Mouse (Mus musculus) liver, embryonic 11.5 days (tissue): Measurements from ENCODE around the gene Onecut3. TPM values are rescaled to one million over a fixed set of nuclear protein-coding genes. Genes with fewer than 3 reads are reported as not detected.

Experiments used
- ATAC-seq: fragments of 200-750 bp; cut with Nextera tagmentation; replicated peaks from 2 replicates; pipeline ENCODE4 v1.8.0; 2017; ENCODE audit warnings: moderate number of reproducible peaks, mild to moderate bottlenecking, moderate TSS enrichment, moderate library complexity; ENCODE audit not compliant: low FRiP score
- DNase-seq: peaks from one replicate; pipeline ENCODE4 v3.0.0-alpha.2; 2017; ENCODE audit warnings: low spot score
- H3K27ac ChIP-seq: fragments of 300-500 bp; sonication (generic); 2 replicates; pipeline ENCODE4 v1.5.1; 2014; ENCODE audit warnings: mild to moderate bottlenecking, low read depth, low read length, control low read depth
- H3K27me3 ChIP-seq: fragments of 300-500 bp; sonication (generic); replicated peaks from 2 replicates; pipeline ENCODE4 v1.6.1; 2014; ENCODE audit warnings: low read length, mixed read lengths; ENCODE audit not compliant: control insufficient read depth, insufficient read depth
- H3K36me3 ChIP-seq: fragments of 300-500 bp; sonication (generic); 2 replicates; pipeline ENCODE4 v1.6.1; 2014; ENCODE audit warnings: mild to moderate bottlenecking, low read length, moderate library complexity, mixed read lengths; ENCODE audit not compliant: control insufficient read depth, insufficient read depth
- H3K4me1 ChIP-seq: fragments of 300-500 bp; sonication (generic); replicated peaks from 2 replicates; pipeline ENCODE4 v1.6.1; 2014; ENCODE audit warnings: low read length, mixed read lengths; ENCODE audit not compliant: control insufficient read depth, insufficient read depth
- H3K4me2 ChIP-seq: fragments of 300-500 bp; sonication (generic); 2 replicates; pipeline ENCODE4 v1.6.1; 2014; ENCODE audit warnings: mild to moderate bottlenecking, control low read depth, moderate library complexity
- H3K4me3 ChIP-seq: fragments of 300-500 bp; sonication (generic); 2 replicates; pipeline ENCODE4 v1.5.1; 2014; ENCODE audit warnings: low read depth, low read length, control low read depth
- H3K9ac ChIP-seq: fragments of 300-500 bp; sonication (generic); 2 replicates; pipeline ENCODE4 v1.6.1; 2014; ENCODE audit warnings: low read depth, low read length, control low read depth
- H3K9me3 ChIP-seq: fragments of 300-500 bp; sonication (generic); 2 replicates; pipeline ENCODE4 v1.6.1; 2016; ENCODE audit warnings: low read length, inconsistent platforms, mixed read lengths; ENCODE audit not compliant: control insufficient read depth
- WGBS: fragments of 180-500 bp; shearing (Covaris S2); extraction: QIAGEN DNeasy Blood & Tissue Kit; methylation state at CpG from one replicate; pipeline ENCODE4 v1.1.7; 2014; 5-methylcytosine and 5-hydroxymethylcytosine counted together
- polyA plus RNA-seq: library from polyadenylated mRNA; unstranded; fragments of >200 nt; fragmentation: Nextera tagmentation; extraction: Ambion mirVana; gene quantifications from 2 replicates; pipeline ENCODE4 v1.2.1, GENCODE M21; 2014

Gene Onecut3
- polyA plus RNA-seq, 1 experiment from 2014 or later = 1.3 TPM

GRCm38 (mm10) chr10:80510273-80510660, 15.6 kb downstream of the Onecut3 start:
- Histone ChIP-seq H3K4me1 (peaks cover 6% of the 10 kb centered on the region; the same call in 1 of the 2 replicates), H3K4me3 (no peak overlapping the region), H3K27ac (no peak overlapping the region), H3K9ac (no peak overlapping the region), H3K4me2 (peak overlapping the region; percentile 77), H3K27me3 (peaks cover 55% of the 10 kb centered on the region), H3K36me3 (no peaks in the 10 kb centered on the region), H3K9me3 (no peaks in the 10 kb centered on the region)
- WGBS = 39% methylated on average over 10 of the region's 10 CpGs
- DNase-seq = no peak
- ATAC-seq = no peak

- H3K4me1 ChIP-seq = peaks cover 4% of the 10 kb centered on the region; the same call in 1 of the 2 replicates
- H3K9ac ChIP-seq = no peak overlapping the region
- H3K36me3 ChIP-seq = no peaks in the 10 kb centered on the region
- no peaks in the 10 kb centered on the region for H3K9me3 ChIP-seq
- WGBS = 14% methylated on average over 19 of the region's 19 CpGs
- no peak for ATAC-seq
- no peak overlapping the region for H3K27ac ChIP-seq
- no peak for DNase-seq
- no peak overlapping the region for H3K4me2 ChIP-seq
- H3K4me3 ChIP-seq = no peak overlapping the region
- H3K27me3 ChIP-seq = peaks cover 46% of the 10 kb centered on the region
Observed at GRCm38 (mm10) chr10:80513739-80514138, 19.1 kb downstream of the Onecut3 start.

DNA sequence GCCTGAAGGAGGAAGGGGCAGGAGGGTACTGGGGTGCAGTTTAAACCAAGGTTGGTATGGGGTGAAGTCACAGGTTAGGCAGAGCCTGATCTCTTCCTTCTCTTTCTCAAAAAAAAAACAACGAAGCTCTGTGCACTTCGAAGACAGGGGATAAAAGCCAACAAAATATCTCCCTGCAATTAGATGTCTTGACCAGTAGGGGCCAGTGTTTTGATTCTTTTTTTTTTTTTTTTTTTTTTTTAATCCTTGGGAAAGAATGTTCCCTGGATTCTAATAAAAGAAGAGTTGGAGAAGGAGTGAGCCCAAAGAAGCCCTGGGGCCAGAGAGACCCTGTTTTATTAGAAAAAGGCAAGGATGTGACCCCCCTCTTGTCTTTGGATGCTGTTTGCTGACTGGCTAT, 24.7 kb downstream of the Onecut3 start:
- Histone ChIP-seq H3K27ac (no peak overlapping the region), H3K27me3 (peaks cover 15% of the 10 kb centered on the region), H3K9ac (no peak overlapping the region), H3K36me3 (no peaks in the 10 kb centered on the region), H3K4me3 (no peak overlapping the region), H3K9me3 (peaks cover 5% of the 10 kb centered on the region; the same call in 1 of the 2 replicates), H3K4me2 (no peak overlapping the region), H3K4me1 (no peaks in the 10 kb centered on the region)
- 62% methylated on average over 2 of the region's 2 CpGs for WGBS
- no peak for DNase-seq
- no peak for ATAC-seq

GRCm38 (mm10) chr10:80523299-80523698, 28.7 kb downstream of the Onecut3 start:
- Histone ChIP-seq H3K4me1 (no peaks in the 10 kb centered on the region), H3K9ac (no peak overlapping the region), H3K9me3 (peaks cover 5% of the 10 kb centered on the region; the same call in 1 of the 2 replicates), H3K27ac (no peak overlapping the region), H3K4me3 (no peak overlapping the region), H3K4me2 (no peak overlapping the region), H3K27me3 (peaks cover 8% of the 10 kb centered on the region; the same call in 1 of the 2 replicates), H3K36me3 (no peaks in the 10 kb centered on the region)
- no peak for DNase-seq
- 88% methylated on average over 7 of the region's 7 CpGs for WGBS
- ATAC-seq = no peak

DNA sequence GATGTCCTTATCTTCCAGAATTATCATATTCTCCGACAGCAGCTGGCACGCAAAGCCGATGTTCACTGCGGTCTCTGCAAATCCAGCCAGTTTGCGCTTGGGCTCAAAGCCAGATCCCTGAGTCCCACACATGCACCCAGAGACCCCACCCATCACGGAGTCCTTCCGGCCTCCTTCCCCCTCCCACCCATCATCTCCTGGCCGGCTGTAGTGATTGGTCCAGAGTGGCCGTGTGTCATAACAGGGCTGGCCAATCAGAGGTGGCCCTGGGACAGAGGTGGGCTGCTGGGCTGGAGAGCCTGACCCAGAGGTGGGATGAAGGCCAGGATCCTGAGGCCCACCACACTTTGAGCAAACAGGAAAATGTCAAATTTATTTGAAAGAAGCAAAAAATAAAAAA, 31.5 kb downstream of the Onecut3 start:
- H3K36me3 ChIP-seq = no peaks in the 10 kb centered on the region
- H3K4me1 ChIP-seq = no peaks in the 10 kb centered on the region
- H3K27me3 ChIP-seq = peaks cover 11% of the 10 kb centered on the region
- no peak for DNase-seq
- H3K27ac ChIP-seq = no peak overlapping the region
- H3K9me3 ChIP-seq = 0 out of 2 replicates have a peak, but pooled peaks cover 2% of the 10 kb centered on the region
- 0 out of 2 replicates have a peak overlapping the region, but pooled peaks have one; percentile 10 for H3K4me2 ChIP-seq
- ATAC-seq = no peak; the same call in 1 of the 2 replicates
- H3K4me3 ChIP-seq = no peak overlapping the region
- no peak overlapping the region for H3K9ac ChIP-seq
- 33% methylated on average over 9 of the region's 9 CpGs for WGBS

GRCm38 (mm10) chr10:80532783-80533182, 38.1 kb downstream of the Onecut3 start:
- Histone ChIP-seq H3K27ac (no peak overlapping the region), H3K4me3 (no peak overlapping the region), H3K4me2 (no peak overlapping the region), H3K4me1 (peaks cover 36% of the 10 kb centered on the region), H3K9me3 (no peaks in the 10 kb centered on the region), H3K9ac (no peak overlapping the region), H3K36me3 (no peaks in the 10 kb centered on the region), H3K27me3 (peaks cover 3% of the 10 kb centered on the region)
- 79% methylated on average over 11 of the region's 11 CpGs for WGBS
- DNase-seq (no peak), ATAC-seq (0 out of 2 replicates have a peak, but pooled peaks have one; percentile 18)

- 14% methylated on average over 7 of the region's 7 CpGs for WGBS
- Histone ChIP-seq H3K4me3 (no peak overlapping the region), H3K9ac (0 out of 2 replicates have a peak overlapping the region, but pooled peaks have one; percentile 8), H3K4me1 (peaks cover 39% of the 10 kb centered on the region), H3K9me3 (no peaks in the 10 kb centered on the region), H3K4me2 (peak overlapping the region; percentile 34; the same call in 1 of the 2 replicates), H3K36me3 (no peaks in the 10 kb centered on the region), H3K27me3 (peaks cover 3% of the 10 kb centered on the region), H3K27ac (peak overlapping the region; percentile 59; the same call in 1 of the 2 replicates)
- ATAC-seq = peak; percentile 78
- DNase-seq = no peak
Observed at GRCm38 (mm10) chr10:80533704-80534103, 39.1 kb downstream of the Onecut3 start.

DNA sequence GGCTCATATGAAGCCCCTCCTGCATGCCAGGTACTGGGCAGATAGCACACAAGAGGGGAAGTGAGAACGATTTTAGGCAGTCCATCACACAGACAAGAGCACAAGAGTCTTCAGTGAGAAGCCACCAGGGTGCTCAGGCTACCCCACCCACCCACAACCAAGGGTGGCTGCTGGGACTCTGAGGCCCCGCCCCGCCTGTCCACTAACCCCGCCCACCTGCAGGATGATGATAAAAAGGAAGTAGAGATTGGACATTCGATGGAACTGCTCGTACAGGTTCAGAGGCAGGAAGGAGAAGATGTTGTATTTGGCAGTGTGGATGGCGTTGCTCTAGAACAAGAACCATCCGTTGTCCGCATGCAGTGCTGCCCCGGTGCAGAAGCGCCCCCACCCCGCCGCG, 40.4 kb downstream of the Onecut3 start:
- peak overlapping the region; percentile 39 for H3K9ac ChIP-seq
- no peaks in the 10 kb centered on the region for H3K36me3 ChIP-seq
- H3K27me3 ChIP-seq = no peaks in the 10 kb centered on the region; the same call in 1 of the 2 replicates
- H3K4me3 ChIP-seq = peak overlapping the region; percentile 43
- peaks cover 39% of the 10 kb centered on the region for H3K4me1 ChIP-seq
- peak overlapping the region; percentile 59; the same call in 1 of the 2 replicates for H3K27ac ChIP-seq
- ATAC-seq (peak; percentile 42), DNase-seq (peak; percentile 66)
- H3K4me2 ChIP-seq = peak overlapping the region; percentile 68
- WGBS = 8% methylated on average over 14 of the region's 14 CpGs
- no peaks in the 10 kb centered on the region for H3K9me3 ChIP-seq

GRCm38 (mm10) chr10:80535711-80536110, 41.1 kb downstream of the Onecut3 start:
- Histone ChIP-seq H3K9ac (peak overlapping the region; percentile 39), H3K4me1 (peaks cover 39% of the 10 kb centered on the region), H3K4me3 (peak overlapping the region; percentile 43), H3K27me3 (no peaks in the 10 kb centered on the region; the same call in 1 of the 2 replicates), H3K27ac (peak overlapping the region; percentile 23; the same call in 1 of the 2 replicates), H3K36me3 (no peaks in the 10 kb centered on the region), H3K9me3 (no peaks in the 10 kb centered on the region), H3K4me2 (peak overlapping the region; percentile 68)
- ATAC-seq = no peak
- 9% methylated on average over 13 of the region's 13 CpGs for WGBS
- peak; percentile 60 for DNase-seq
